Mouse (Mus musculus): ENCODE results near the gene Rinl.
A peak's percentile ranks its signal among the peaks of the same experiment; 100 is the strongest.

Gene Rinl

GRCm38 (mm10) chr7:28825686-28826401 is 37.1 kb downstream of the Rinl start:
- DNase-seq = peak; percentile 34

- DNase-seq = no peak
Measured at GRCm38 (mm10) chr7:28826402-28826772, 37.6 kb downstream of the Rinl start.

- peak; percentile 63 for DNase-seq
Measured at GRCm38 (mm10) chr7:28827338-28827737, 38.6 kb downstream of the Rinl start.

- no peak for DNase-seq
Measured at GRCm38 (mm10) chr7:28829821-28830220, 41.1 kb downstream of the Rinl start.

- DNase-seq = no peak
Measured at GRCm38 (mm10) chr7:28830981-28831380, 42.2 kb downstream of the Rinl start.

- no peak for DNase-seq
Measured at GRCm38 (mm10) chr7:28831411-28832125, 42.8 kb downstream of the Rinl start.

- DNase-seq = no peak
Measured at GRCm38 (mm10) chr7:28832137-28832536, 43.4 kb downstream of the Rinl start.

- DNase-seq = no peak
Measured at GRCm38 (mm10) chr7:28833723-28834347, 45.1 kb downstream of the Rinl start, which contains the start of gene Lgals4. Lgals4 (plus strand) TSS chr7:28833854.

GRCm38 (mm10) chr7:28836936-28837335 is 48.2 kb downstream of the Rinl start:
- no peak for DNase-seq

- DNase-seq = no peak
Measured at GRCm38 (mm10) chr7:28838331-28838730, 49.6 kb downstream of the Rinl start.

GRCm38 (mm10) chr7:28847273-28847672 is 58.5 kb downstream of the Rinl start:
- no peak for DNase-seq
